Mouse (Mus musculus): Measurements from ENCODE around the gene Tmem104. TPM values are rescaled to one million over a fixed set of nuclear protein-coding genes. Genes with fewer than 3 reads are reported as not detected.
A peak's percentile ranks its signal among the peaks of the same experiment; 100 is the strongest.

Tmem104 gene
- polyA plus RNA-seq, 1 experiment: not detected

GRCm38 (mm10) chr11:115289885-115290284 is 102.6 kb downstream of the Tmem104 start:
- Histone ChIP-seq H3K27ac (ENCODE audit: insufficient read depth, low read depth, low read length) (no peak overlapping the region), H3K4me1 (ENCODE audit: control insufficient read depth, insufficient read depth, low read length) (peaks cover 24% of the 10 kb centered on the region), H3K4me3 (ENCODE audit: insufficient read depth, low read depth, low read length) (no peak overlapping the region)
- 79% methylated on average over 8 of the region's 8 CpGs for WGBS
- TF ChIP-seq POLR2A (IDR thresholded peaks at IDR 0.05; ENCODE audit: insufficient read depth, low read depth, low read length): no peak

GRCm38 (mm10) chr11:115290314-115290713 is 103.0 kb downstream of the Tmem104 start:
- no peak for TF ChIP-seq POLR2A (IDR thresholded peaks at IDR 0.05; ENCODE audit: insufficient read depth, low read depth, low read length)
- TF ChIP-seq CTCF (IDR thresholded peaks at IDR 0.05; ENCODE audit: insufficient read depth, low read depth, low read length): no peak
- peak overlapping the region; percentile 41; the same call in 1 of the 2 replicates for H3K27ac ChIP-seq (ENCODE audit: insufficient read depth, low read depth, low read length)
- no peak overlapping the region for H3K4me3 ChIP-seq (ENCODE audit: insufficient read depth, low read depth, low read length)
- 88% methylated on average over 1 of the region's 1 CpGs for WGBS
- peaks cover 24% of the 10 kb centered on the region for H3K4me1 ChIP-seq (ENCODE audit: control insufficient read depth, insufficient read depth, low read length)

DNA sequence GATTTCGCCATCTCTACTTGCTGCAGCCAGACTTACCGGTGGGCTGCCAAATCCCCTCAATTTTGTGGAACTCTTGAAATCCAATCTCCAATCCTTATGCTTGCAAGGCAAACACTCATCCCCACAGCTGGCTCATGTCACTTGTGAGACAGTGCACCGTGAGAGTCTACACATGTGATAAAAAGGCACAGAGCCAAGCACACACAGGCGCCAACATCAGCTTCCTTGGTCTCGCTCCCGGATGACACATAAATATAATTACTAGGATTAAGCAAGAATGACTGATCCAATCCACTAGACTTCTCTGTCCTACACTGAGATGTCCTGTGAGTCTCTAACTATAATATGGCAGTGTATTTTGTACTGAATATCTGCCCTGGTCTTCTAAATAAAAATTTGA is 103.6 kb downstream of the Tmem104 start:
- peak overlapping the region; percentile 41; the same call in 1 of the 2 replicates for H3K27ac ChIP-seq (ENCODE audit: insufficient read depth, low read depth, low read length)
- H3K4me3 ChIP-seq (ENCODE audit: insufficient read depth, low read depth, low read length): no peak overlapping the region
- WGBS: 39% methylated on average over 6 of the region's 6 CpGs
- TF ChIP-seq CTCF (IDR thresholded peaks at IDR 0.05; ENCODE audit: insufficient read depth, low read depth, low read length): no peak
- TF ChIP-seq POLR2A (IDR thresholded peaks at IDR 0.05; ENCODE audit: insufficient read depth, low read depth, low read length): no peak
- peaks cover 23% of the 10 kb centered on the region for H3K4me1 ChIP-seq (ENCODE audit: control insufficient read depth, insufficient read depth, low read length)

DNA sequence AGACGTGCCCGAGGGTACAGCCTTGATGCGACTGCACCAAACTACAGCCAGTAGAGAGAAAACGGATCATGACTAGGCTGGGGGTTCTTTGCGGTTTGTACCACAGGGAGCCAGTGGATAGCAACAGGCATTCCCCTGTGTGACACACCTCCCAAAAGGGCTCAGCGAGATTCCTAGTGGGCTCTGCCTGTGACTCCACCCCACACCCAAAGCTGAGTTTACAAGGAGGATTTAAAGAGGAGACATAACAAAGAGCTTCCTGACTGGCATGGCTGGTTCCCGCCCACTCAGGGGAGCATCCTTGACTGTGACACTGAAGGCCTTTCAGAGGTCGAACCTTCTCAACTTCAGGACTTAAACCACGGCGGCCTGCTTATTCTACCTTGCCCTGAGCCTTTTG is 104.2 kb downstream of the Tmem104 start:
- H3K4me3 ChIP-seq (ENCODE audit: insufficient read depth, low read depth, low read length): no peak overlapping the region
- WGBS: 86% methylated on average over 10 of the region's 10 CpGs
- H3K4me1 ChIP-seq (ENCODE audit: control insufficient read depth, insufficient read depth, low read length): peaks cover 21% of the 10 kb centered on the region
- TF ChIP-seq CTCF (IDR thresholded peaks at IDR 0.05; ENCODE audit: insufficient read depth, low read depth, low read length) (no peak), POLR2A (IDR thresholded peaks at IDR 0.05; ENCODE audit: insufficient read depth, low read depth, low read length) (no peak)
- H3K27ac ChIP-seq (ENCODE audit: insufficient read depth, low read depth, low read length): no peak overlapping the region

DNA sequence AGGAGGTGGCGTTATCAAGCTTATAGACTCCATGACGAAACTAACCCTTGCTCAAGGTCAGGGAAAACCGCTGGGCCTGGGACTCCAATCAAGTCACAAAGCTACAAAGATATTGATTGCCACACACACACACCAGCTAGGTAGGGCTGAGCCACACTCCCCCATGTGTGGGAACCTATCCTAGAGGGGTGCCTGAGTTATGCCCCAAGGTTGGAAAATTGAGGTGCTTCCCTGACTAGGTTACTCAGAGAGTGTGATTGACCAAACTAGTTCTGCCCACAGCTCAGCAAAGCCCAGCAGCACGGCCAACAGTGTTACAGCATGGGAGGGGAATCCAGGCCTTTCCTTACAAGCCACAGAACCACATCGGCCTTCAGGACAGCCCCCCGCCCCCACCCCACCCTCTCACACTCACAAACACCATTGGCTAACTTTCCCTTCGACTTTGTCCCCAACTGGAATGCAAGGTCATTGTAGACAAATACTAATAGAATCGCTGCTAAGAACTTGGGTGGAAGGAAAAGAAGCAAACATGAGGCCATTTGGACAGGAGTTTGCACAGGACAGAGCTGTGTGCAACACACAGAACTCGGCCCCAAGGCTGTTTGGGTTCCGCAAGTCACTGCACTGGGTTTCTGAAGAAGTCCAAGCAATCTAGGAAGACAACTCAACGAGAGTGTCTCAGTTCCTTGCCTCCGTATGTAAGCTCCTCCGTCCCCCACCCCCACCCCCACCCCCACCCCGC is 105.5 kb downstream of the Tmem104 start:
- Histone ChIP-seq H3K4me1 (ENCODE audit: control insufficient read depth, insufficient read depth, low read length) (peaks cover 25% of the 10 kb centered on the region), H3K27ac (ENCODE audit: insufficient read depth, low read depth, low read length) (no peak overlapping the region), H3K4me3 (ENCODE audit: insufficient read depth, low read depth, low read length) (no peak overlapping the region)
- 77% methylated on average over 14 of the region's 14 CpGs for WGBS
- TF ChIP-seq POLR2A (IDR thresholded peaks at IDR 0.05; ENCODE audit: insufficient read depth, low read depth, low read length) (no peak), CTCF (IDR thresholded peaks at IDR 0.05; ENCODE audit: insufficient read depth, low read depth, low read length) (no peak)

- Histone ChIP-seq H3K27ac (ENCODE audit: insufficient read depth, low read depth, low read length) (no peak overlapping the region), H3K4me3 (ENCODE audit: insufficient read depth, low read depth, low read length) (0 out of 2 replicates have a peak overlapping the region, but pooled peaks have one; percentile 55), H3K4me1 (ENCODE audit: control insufficient read depth, insufficient read depth, low read length) (peaks cover 16% of the 10 kb centered on the region; the same call in 1 of the 2 replicates)
- WGBS: 90% methylated on average over 11 of the region's 11 CpGs
- TF ChIP-seq CTCF (IDR thresholded peaks at IDR 0.05; ENCODE audit: insufficient read depth, low read depth, low read length) (no peak), POLR2A (IDR thresholded peaks at IDR 0.05; ENCODE audit: insufficient read depth, low read depth, low read length) (no peak)
Observed at GRCm38 (mm10) chr11:115295939-115296338, 108.7 kb downstream of the Tmem104 start.

Other genes starting within 250 kb of the Tmem104 start
- not detected in 2 replicates for gene Cd300c, start 218.3 kb upstream of the Tmem104 start, polyA plus RNA-seq (2012; ENCODE audit: insufficient read depth, insufficient read length, low replicate concordance, missing spikeins)
- gene Cd300ld, start 197.6 kb upstream of the Tmem104 start, polyA plus RNA-seq (2012; ENCODE audit: insufficient read depth, insufficient read length, low replicate concordance, missing spikeins): not detected in 2 replicates
- gene Cd300c2, start 185.6 kb upstream of the Tmem104 start, polyA plus RNA-seq (2012; ENCODE audit: insufficient read depth, insufficient read length, low replicate concordance, missing spikeins): not detected in 2 replicates
- gene Cd300ld2, start 171.3 kb upstream of the Tmem104 start, polyA plus RNA-seq (2012; ENCODE audit: insufficient read depth, insufficient read length, low replicate concordance, missing spikeins): not detected in 2 replicates
- not detected in 2 replicates for gene Cd300ld4, start 160.5 kb upstream of the Tmem104 start, polyA plus RNA-seq (2012; ENCODE audit: insufficient read depth, insufficient read length, low replicate concordance, missing spikeins)
- not detected in 2 replicates for gene Cd300ld5, start 149.7 kb upstream of the Tmem104 start, polyA plus RNA-seq (2012; ENCODE audit: insufficient read depth, insufficient read length, low replicate concordance, missing spikeins)
- gene Cd300ld3, start 139.1 kb upstream of the Tmem104 start, polyA plus RNA-seq (2012; ENCODE audit: insufficient read depth, insufficient read length, low replicate concordance, missing spikeins): not detected in 2 replicates
- not detected in 2 replicates for gene Cd300e, start 125.3 kb upstream of the Tmem104 start, polyA plus RNA-seq (2012; ENCODE audit: insufficient read depth, insufficient read length, low replicate concordance, missing spikeins)
- not detected in 2 replicates for gene Rab37, start 96.1 kb upstream of the Tmem104 start, polyA plus RNA-seq (2012; ENCODE audit: insufficient read depth, insufficient read length, low replicate concordance, missing spikeins)
- gene Cd300lf, start 53.5 kb upstream of the Tmem104 start, polyA plus RNA-seq (2012; ENCODE audit: insufficient read depth, insufficient read length, low replicate concordance, missing spikeins): not detected in 2 replicates
- 241 TPM in 1 of 2 replicates, not detected in the other for gene Slc9a3r1, start 24.1 kb upstream of the Tmem104 start, polyA plus RNA-seq (2012; ENCODE audit: insufficient read depth, insufficient read length, low replicate concordance, missing spikeins)
- not detected in 2 replicates for gene Nat9, start 372 bp downstream of the Tmem104 start, polyA plus RNA-seq (2012; ENCODE audit: insufficient read depth, insufficient read length, low replicate concordance, missing spikeins)
- gene Grin2c, start 79.8 kb downstream of the Tmem104 start, polyA plus RNA-seq (2012; ENCODE audit: insufficient read depth, insufficient read length, low replicate concordance, missing spikeins): not detected in 2 replicates
- not detected in 2 replicates for gene Fdxr, start 89.6 kb downstream of the Tmem104 start, polyA plus RNA-seq (2012; ENCODE audit: insufficient read depth, insufficient read length, low replicate concordance, missing spikeins)
- not detected in 2 replicates for gene Fads6, start 110.2 kb downstream of the Tmem104 start, polyA plus RNA-seq (2012; ENCODE audit: insufficient read depth, insufficient read length, low replicate concordance, missing spikeins)
- gene Otop2, start 119.7 kb downstream of the Tmem104 start, polyA plus RNA-seq (2012; ENCODE audit: insufficient read depth, insufficient read length, low replicate concordance, missing spikeins): not detected in 2 replicates
- not detected in 2 replicates for gene Ush1g, start 134.6 kb downstream of the Tmem104 start, polyA plus RNA-seq (2012; ENCODE audit: insufficient read depth, insufficient read length, low replicate concordance, missing spikeins)
- not detected in 2 replicates for gene Otop3, start 147.2 kb downstream of the Tmem104 start, polyA plus RNA-seq (2012; ENCODE audit: insufficient read depth, insufficient read length, low replicate concordance, missing spikeins)
- not detected in 2 replicates for gene Hid1, start 180.3 kb downstream of the Tmem104 start, polyA plus RNA-seq (2012; ENCODE audit: insufficient read depth, insufficient read length, low replicate concordance, missing spikeins)
- gene Cdr2l, start 194.4 kb downstream of the Tmem104 start, polyA plus RNA-seq (2012; ENCODE audit: insufficient read depth, insufficient read length, low replicate concordance, missing spikeins): not detected in 2 replicates
- not detected in 2 replicates for gene Mrpl58, start 216.3 kb downstream of the Tmem104 start, polyA plus RNA-seq (2012; ENCODE audit: insufficient read depth, insufficient read length, low replicate concordance, missing spikeins)
- gene Atp5h, start 232.5 kb downstream of the Tmem104 start, polyA plus RNA-seq (2012; ENCODE audit: insufficient read depth, insufficient read length, low replicate concordance, missing spikeins): not detected in 2 replicates
- gene Kctd2, start 232.6 kb downstream of the Tmem104 start, polyA plus RNA-seq (2012; ENCODE audit: insufficient read depth, insufficient read length, low replicate concordance, missing spikeins): not detected in 2 replicates